Mouse (Mus musculus): Measurements from ENCODE around the gene Edn3.

Gene Edn3

DNA sequence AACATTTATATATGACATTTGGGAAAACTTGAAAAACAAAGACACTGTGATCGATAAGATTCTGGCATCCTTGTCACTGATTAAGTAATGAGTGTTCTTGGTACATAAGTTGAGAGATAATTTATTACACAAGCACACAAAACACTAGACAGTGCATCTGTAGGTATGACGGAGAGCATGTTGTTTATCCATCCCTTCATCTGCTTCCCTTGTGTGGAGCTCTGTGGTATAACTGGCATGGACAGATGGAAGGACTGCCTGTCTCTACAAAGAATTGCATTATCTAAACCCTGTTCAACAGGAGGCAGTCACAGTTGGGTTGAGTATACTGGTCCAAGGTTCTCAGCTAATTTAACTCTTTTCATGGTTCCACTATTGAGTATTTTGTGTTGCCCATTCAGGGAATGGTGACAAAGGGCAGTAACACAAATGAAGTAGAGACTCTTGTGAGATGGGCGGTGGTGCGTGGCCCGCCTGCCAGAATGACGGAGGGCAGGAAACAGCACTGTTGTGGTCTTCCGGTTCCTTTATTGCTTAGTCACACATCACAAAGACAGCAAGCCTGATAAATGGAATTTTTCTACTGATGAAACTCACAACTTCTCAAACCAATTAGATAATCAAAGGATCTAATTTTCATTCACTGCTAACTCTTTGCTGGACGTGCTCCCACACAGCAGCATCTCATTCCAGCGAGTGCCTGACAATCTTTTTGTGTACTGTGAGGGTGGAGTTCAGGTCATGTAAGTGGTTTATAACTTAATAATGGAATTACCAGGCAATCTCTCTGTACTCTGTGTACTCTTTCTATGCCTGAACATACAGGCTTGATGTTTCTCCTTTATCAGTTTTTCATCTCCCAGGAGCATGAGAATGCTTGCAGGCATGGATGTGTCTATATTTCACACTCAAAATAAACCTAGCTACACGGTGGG is 14.0 kb downstream of the Edn3 start:
- no peak for TF ChIP-seq GATA4 (IDR thresholded peaks at IDR 0.05; ENCODE audit: insufficient replicate concordance, low read length)

DNA sequence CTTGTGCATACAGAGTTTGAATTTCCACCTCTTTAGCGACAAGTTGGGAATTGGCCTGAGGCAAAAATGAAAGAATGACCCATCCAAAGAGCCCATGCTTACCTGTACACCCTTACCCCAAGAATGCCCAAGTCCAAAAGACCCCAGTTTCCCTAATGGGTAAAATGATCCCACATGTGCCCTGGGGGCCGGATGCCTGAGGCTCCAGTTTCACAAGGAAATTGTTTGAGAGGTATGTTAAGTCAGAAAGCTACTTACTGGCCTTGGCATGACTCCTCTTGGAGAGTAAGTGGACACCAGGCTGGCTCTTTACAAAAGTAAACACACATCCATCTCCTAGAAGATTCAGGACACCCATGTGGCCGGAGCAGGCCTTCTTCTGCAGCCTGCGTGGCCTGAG is 21.6 kb downstream of the Edn3 start:
- TF ChIP-seq GATA4 (IDR thresholded peaks at IDR 0.05; ENCODE audit: insufficient replicate concordance, low read length), result no peak

DNA sequence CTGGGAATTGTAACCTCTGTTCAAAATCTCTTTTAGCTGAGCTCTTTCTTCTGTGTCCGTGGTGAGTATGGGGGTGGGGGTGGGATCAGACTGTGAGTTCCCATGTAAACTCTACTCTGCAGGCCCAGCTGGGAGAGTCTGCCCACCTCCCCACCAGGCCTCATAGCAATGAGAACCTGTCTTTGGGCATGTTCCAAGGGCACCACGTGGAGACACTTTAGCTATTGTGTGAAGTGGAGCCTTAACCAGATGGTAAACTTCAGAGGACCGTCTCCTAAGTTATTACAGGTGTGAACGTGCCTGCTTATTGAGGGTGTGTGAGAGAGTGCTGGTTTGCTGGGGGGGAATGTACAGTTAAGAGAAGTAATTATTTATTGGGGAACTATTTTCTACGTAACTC is 22.5 kb downstream of the Edn3 start:
- no peak for TF ChIP-seq GATA4 (IDR thresholded peaks at IDR 0.05; ENCODE audit: insufficient replicate concordance, low read length)

DNA sequence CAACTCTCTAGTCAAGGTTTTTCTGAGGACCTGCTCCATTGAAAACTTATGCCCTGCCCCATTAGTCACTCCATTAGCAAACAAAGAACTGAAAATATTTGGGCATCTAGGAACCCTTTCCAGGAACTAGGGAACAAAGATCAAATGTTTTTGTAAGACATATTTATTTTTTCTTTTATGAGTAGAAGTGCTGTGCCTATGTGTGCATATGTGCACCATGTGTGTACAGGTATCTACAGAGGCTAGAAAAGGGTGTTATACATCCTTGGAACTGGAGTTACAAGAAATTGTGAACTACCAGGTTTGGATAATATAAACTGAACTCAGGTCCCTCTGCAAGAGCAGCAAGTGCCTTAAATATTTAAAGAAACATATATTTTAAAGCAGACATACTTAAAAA is 28.4 kb downstream of the Edn3 start:
- TF ChIP-seq GATA4 (IDR thresholded peaks at IDR 0.05; ENCODE audit: insufficient replicate concordance, low read length), result no peak

GRCm38 (mm10) chr2:174792436-174793125 is 32.2 kb downstream of the Edn3 start:
- TF ChIP-seq GATA4 (IDR thresholded peaks at IDR 0.05; ENCODE audit: insufficient replicate concordance, low read length), result no peak

DNA sequence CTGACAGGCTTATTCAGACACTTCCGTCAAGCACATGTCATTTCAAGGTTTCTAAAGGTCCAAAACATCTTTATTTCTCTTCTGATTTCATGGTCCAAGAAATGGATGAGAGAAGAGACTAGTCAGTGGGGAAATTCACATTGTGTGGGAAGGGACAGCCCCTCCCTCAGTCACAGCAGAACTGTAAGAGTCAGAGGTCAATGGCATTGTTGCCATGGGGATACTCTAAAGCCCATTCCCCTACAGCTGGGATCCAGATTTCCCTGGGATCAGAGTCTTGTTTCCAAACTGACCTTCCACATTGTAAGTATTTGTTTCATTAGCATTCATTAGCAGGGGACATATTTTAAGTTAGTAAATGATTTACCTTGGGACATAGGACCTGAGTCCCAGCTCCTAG is 32.8 kb downstream of the Edn3 start:
- TF ChIP-seq GATA4 (IDR thresholded peaks at IDR 0.05; ENCODE audit: insufficient replicate concordance, low read length), result no peak

DNA sequence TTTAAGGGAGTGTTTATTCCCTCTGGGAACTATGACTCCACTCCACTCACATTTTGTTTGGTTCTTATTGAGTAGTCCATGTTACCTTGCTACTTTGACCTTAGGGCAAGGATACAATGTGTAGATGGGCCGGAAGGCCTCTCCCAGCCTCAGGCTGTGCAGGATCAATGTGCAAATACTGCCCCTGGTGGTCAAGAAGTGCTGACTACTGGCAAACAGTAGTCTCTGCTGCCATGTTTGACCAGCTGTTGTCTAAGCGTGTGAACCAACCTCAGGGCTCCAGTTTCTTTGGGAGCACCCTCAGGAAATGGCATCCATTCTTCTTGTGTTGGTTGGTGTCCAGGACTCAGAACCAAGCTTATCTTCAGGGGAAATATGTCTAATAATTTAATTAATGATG is 36.6 kb downstream of the Edn3 start:
- no peak for TF ChIP-seq GATA4 (IDR thresholded peaks at IDR 0.05; ENCODE audit: insufficient replicate concordance, low read length)

DNA sequence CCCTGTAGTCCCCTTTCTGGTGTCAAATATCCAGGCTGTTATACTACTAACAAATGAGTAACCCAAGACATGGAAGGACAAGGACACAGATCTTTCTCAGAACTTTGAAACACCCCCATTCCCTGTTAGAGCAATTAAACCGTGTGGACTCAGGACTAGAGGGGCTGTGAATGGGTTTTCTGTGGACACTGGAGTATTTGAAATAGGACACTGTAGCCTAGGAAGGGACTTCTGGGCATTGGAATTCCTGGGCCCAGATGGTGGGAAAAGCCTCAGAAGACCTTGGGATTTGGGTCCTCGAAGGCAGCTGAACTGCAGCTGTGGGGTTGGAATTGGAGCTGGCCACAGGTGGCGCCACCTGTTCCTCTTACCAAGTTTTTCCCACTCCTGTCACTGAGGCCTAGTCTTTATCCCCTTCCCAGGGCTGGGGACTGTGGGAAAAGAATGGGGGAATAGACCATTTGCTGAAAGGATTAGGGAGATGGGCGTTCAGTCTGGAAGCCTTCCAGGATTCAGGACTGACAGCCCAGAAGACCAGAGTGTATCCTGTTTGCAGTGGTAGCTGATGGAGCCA is 37.2 kb downstream of the Edn3 start:
- no peak for TF ChIP-seq GATA4 (IDR thresholded peaks at IDR 0.05; ENCODE audit: insufficient replicate concordance, low read length)

DNA sequence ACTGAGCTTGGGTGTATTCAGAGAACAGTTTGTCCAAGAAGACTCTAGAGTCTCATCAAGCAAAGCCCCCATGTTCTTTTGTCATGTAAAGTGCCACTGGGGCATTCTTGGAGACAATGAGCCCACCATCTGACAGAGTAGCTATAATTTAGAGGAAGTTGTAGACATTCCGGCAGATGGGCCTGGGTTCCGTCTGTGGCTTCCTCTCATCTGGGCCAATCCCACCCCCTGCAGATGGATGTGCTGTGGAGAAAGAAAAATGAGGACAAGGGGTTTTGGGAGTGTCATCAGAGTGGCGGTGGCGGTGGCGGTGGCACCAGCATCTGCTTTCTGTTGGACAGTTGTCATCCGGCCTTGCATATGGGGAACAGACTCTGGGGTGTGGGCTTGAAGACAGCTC is 42.0 kb downstream of the Edn3 start:
- no peak for TF ChIP-seq GATA4 (IDR thresholded peaks at IDR 0.05; ENCODE audit: insufficient replicate concordance, low read length)

GRCm38 (mm10) chr2:174803661-174804060 is 43.2 kb downstream of the Edn3 start:
- TF ChIP-seq GATA4 (IDR thresholded peaks at IDR 0.05; ENCODE audit: insufficient replicate concordance, low read length), result no peak

- no peak for TF ChIP-seq GATA4 (IDR thresholded peaks at IDR 0.05; ENCODE audit: insufficient replicate concordance, low read length)
Measured at GRCm38 (mm10) chr2:174807900-174808299, 47.5 kb downstream of the Edn3 start.

DNA sequence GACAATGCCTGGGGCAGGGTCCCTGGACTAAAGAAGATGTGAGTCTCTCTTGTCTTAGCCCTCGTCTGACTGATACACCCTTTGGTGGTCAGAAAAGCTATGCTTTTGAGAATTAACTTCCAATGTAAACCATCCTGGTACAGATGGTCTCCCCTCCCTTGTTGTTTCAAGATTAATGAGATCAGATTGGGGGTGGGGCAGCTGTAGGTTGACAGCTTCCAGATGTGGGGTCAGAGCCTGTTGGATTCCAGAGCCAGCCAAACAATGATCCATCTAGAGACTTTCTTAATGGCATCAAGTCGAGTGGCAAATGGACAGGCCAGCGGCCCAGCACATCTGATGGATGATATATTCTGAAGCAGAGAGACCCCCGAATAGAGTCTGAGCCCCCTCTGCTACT is 48.9 kb downstream of the Edn3 start:
- TF ChIP-seq GATA4 (IDR thresholded peaks at IDR 0.05; ENCODE audit: insufficient replicate concordance, low read length), result no peak

DNA sequence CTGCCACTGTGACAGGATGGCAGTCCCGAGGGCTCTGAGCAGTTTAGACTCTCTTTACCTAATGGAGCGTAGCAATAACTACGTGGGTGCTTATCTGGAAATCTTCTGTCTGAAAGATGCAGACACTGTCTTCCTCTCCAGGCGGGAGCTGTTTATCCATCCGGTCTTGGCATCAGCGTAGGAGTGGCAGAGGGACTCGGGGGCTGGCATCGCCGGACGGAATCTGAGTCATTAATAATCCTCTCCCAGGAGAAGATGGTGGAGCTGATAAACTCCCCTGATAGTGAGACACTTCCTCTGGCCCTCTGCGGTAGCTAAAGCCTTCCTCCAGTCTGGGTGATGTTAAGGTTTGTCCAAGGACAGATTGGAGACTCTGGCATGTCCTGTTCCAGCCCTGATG is 52.9 kb downstream of the Edn3 start:
- TF ChIP-seq GATA4 (IDR thresholded peaks at IDR 0.05; ENCODE audit: insufficient replicate concordance, low read length), result no peak

DNA sequence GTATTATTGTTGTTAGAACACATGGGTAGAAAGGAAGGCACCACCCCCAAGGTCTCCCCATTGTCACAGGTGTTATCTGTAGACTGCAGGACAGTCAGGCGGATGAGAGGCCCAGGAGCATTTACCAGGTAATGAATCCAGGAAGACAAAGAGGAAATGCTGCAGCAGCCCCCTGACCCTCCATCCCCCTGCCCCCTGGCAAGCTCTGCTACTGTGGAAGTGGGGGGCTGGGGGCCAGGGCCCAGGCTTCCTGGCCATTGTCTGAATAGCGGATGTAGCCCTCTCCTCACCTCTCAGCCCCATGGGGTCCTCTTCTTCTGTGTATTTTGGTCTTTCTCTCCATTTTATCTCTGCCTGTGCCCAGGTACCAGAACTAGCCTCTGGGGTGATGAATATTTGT is 55.7 kb downstream of the Edn3 start:
- no peak for TF ChIP-seq GATA4 (IDR thresholded peaks at IDR 0.05; ENCODE audit: insufficient replicate concordance, low read length)

- no peak for TF ChIP-seq GATA4 (IDR thresholded peaks at IDR 0.05; ENCODE audit: insufficient replicate concordance, low read length)
Measured at GRCm38 (mm10) chr2:174820286-174820685, 59.9 kb downstream of the Edn3 start.

GRCm38 (mm10) chr2:174827829-174828228 is 67.4 kb downstream of the Edn3 start:
- TF ChIP-seq GATA4 (IDR thresholded peaks at IDR 0.05; ENCODE audit: insufficient replicate concordance, low read length), result no peak
